Mouse (Mus musculus): ENCODE measurements at regions not wholly inside any gene's neighbourhood (a gene's known extent, or its start where the extent isn't known, plus 50 kb on each side); places are given as distances from the start of the nearest gene placed in this dataset.

DNA sequence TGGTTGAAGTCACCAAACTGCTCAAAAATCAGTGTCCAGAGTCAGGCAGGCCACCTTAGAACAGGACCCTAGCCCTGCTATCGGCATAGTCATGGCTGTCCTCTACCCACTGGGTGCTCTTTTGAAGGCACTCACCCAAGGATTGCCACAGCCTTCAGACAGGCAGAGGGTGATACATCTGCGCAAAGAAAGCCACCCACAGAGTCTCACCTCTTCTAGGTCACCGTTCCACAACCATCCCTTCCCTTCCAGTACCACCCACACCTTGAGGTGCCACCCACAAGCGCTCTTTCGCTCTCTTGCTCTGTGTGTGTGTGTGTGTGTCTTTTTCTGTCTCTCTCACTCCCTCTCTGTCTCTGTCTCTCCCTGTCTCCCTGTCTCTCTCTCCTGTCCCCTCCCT lies 176.5 kb upstream of the Lpp start:
- no peak for DNase-seq (ENCODE audit: low read depth, low spot score)

DNA sequence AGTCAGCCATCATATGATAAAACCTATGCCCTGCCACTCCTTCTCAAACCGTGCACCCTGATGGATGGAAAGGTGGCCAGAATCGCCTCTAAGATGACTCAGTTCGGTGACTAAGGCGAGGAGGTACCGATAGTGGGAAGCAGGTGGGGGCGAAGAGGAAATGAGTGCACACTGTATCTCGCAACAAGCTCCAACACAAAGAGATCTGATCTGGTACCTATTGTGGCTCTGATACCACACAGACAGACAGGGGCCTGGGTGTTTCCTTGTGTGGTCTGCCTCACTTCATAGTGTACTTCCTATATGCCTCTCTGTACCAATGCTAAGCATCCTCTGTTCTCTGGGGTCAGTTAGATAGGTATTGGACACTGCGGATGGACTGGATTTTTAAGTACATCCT lies 178.0 kb upstream of the Lpp start:
- DNase-seq (ENCODE audit: low read depth, low spot score): no peak

DNA sequence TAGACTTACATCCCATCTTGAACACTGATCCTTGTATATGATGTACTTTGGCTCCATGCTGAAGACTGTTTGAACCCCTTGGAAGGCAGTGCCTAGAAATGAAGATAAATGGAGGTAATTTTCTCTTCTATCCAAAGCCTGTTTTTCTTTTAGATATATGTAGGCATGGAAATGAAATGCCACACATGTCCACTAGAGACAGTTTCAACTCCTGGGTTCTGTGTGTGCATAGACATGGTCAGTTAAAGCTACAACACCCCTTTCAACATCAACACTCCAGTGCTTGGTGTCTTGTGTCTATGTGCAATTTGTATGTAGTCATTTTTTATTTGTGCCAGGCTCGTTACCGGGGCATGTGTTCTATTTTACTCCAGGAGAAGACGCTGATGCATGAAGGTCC lies 179.7 kb upstream of the Lpp start:
- peak; percentile 56 for DNase-seq (ENCODE audit: low read depth, low spot score)

DNA sequence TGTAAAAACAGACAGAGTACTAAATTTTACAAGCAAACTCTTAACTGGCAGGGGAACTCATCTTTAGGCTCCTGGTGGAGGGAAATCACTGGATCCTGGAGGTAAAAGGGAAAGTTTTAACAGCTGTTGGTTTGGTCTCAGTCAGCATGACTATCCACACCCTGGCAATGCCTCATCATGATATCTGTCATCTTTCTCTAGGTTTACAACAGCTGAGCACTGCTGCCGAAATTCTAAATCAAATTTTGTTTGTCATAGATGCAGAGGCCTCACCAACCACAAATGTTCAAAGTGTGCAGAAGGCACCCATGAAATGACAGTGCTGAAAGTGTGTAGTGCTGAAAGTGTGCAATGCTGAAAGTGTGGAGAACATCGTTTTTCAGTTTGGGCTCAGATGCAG lies 180.6 kb upstream of the Lpp start:
- no peak for DNase-seq (ENCODE audit: low read depth, low spot score)

DNA sequence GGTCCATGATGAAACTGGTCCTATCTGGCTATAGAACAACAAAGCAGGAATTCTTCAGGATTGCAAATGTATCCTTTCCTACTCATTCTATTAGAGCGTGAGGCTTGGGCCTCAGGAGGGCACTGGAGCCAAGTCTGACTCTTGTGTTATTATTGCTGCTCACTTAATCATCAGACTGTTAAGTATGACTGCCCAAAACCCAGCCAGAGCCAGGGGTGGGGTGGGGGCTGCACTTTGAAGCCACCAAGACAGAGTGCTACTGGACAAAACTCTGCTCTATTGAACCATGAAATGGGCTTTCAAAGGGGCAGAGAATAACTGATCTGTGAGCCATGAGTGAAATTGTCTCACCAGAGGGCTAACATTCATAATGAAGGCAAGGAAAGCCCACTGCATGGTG lies 181.7 kb upstream of the Lpp start:
- no peak for DNase-seq (ENCODE audit: low read depth, low spot score)

DNA sequence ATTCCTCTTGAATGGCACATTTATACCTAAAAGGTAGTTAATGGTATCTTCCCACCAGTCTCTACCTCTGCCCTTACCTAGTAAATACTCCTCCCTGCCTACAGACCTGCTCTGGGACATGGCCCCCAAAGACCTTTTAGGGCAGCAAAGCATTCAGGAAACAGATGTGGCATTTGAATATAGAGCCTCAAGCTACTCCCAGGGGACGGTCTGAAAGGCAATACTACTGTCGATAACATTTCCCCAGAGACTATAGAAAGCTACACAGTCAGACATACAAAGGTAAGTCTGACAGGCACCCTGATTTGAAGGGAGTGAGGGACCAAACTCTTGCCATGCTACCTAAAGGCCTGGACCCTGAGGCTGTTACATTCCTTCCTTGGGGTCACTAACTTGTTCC lies 184.4 kb upstream of the Lpp start:
- DNase-seq (ENCODE audit: low read depth, low spot score): no peak

DNA sequence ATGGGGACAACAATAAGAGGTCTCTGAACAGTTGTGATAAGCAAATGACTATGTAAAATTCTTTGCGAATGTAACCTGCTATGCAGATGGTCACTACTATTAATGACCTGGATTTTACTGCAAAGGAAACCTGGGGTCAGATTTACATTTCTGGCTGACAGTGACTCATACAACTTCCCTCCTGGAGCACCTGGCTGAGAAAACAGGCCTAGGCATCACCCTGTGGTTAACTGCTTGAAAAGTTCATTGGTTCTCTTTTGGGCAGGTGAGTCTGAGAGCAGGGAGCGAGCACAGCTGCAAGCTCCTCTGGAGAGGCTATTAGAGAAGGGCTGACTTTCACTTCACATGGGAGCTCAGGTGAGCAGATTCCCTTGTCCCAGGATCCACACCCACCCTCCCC lies 185.2 kb upstream of the Lpp start:
- no peak for DNase-seq (ENCODE audit: low read depth, low spot score)

DNA sequence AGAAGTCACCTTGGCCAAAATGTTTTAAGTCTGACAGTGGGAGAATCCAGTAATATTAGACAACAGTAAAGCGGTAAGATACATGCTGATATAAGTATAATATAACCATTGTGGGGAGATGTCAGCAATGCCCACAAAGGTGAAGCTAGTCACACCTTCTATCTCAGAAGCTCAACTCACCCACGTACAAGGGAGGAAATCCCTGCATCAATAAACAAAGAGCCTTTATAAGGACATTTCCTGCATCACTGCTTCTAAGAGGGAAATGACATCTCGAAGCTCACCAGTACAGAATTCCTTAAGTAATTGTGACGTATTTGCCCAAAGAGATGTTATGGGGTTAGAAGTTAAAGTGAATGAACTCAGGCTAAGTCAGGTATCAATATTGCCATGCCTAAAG lies 186.3 kb upstream of the Lpp start:
- DNase-seq (ENCODE audit: low read depth, low spot score): no peak

DNA sequence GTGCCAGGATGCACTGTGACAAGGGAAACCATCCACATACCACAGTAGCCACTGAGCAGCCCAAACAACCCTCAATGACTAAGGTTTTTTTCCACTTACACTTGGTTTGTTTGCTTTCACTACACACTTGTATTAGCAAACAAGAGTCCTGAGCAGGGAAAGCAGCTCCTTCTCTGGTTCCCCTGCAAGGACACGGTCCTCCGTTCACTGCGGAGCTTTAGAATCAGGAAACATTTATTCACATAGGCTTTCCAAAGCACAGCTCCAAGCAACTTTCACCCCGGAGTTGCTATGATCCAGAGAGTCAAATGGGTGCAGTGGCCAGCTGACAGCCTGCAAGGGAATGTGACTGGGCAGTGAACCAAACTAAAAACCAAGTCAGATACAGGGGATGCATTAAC lies 186.8 kb upstream of the Lpp start:
- DNase-seq (ENCODE audit: low read depth, low spot score): peak; percentile 71

DNA sequence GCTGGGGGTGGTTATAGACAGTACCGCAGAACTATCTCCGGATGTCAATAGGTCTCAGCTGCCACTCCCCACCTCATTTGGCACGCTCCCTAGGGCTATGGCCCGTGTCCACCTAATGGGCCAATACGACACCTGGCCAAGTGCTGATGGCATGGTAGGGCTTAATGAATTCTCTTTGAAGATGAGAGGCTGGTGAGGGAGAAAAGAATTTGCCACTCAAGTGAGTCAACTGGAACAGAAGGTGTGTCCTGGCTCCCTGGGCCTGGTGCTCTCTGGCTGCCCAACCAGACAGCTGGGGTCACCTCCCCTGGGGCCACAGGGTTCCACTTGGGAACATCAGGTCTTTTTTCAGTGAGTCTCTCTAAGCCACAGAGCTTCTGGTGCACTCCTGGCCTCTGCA lies 187.7 kb upstream of the Lpp start:
- no peak for DNase-seq (ENCODE audit: low read depth, low spot score)

DNA sequence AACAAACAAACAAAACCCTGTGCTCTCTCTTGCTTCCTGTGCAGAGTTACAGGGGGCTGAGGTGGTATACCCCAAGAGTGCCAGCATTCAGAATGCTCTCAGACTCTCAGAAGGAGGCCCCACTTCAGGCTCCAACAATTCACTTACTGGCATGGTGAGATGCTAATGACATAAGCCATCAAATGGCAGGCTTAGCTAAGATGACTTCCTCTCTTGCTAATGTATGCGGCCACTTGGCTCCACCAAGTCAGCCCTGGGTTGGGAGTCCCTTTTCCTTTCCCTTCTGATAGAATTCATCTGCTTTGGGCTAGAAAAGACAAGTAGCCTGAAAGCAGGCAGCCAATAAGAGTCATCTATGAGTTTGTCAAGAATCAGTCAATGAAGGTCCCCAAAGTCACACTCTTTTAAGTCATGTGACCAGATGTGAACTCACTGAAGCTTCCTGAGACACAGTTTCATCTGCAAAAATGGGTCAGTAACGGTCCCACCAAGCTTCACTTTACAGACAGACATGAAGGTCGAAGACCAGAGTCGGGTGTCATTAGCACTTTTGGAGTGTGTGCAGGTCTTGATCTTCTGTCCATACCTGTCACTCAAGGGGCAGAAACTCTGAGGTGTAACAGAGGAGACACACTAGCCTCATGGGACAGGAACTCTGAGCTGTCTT lies 189.1 kb upstream of the Lpp start:
- DNase-seq (ENCODE audit: low read depth, low spot score): no peak

DNA sequence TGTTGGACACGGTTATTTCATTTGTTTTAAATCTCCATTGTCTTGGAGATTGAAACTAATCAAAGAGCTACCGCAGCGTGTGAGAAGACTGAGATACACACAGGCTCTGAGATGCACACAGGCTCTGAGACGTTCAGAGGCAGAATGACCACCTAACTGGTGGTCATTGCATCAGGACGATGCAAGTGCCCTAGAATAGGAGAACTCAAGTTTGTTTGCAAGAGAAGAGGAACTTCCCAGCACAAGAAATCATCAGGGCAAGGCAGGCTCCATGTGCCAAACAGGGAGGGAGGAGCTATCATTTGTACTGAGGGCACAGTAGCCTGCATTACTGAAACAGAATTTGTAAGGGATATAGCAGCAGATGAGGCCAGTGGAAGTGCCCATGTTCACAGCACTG lies 190.7 kb upstream of the Lpp start:
- no peak for DNase-seq (ENCODE audit: low read depth, low spot score)

DNA sequence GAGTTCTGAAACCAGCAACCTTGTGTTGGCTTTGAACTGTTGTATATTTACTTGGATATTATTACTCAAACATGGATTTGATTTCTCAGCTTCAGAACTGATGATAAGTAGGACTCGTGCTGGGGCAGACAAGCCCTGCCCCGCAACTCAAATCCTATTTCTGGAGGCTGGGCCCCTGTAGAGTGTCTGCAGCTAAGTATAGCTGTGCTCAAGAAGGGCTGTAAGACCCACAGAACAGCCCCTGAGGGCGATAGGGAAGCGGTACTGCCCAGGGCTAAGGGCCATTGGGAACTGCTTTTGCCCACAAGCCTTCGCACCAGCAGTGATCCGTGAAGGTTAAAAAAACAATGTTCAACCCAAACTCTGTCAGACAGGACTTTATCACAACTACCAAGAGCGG lies 191.9 kb upstream of the Lpp start:
- DNase-seq (ENCODE audit: low read depth, low spot score): no peak

DNA sequence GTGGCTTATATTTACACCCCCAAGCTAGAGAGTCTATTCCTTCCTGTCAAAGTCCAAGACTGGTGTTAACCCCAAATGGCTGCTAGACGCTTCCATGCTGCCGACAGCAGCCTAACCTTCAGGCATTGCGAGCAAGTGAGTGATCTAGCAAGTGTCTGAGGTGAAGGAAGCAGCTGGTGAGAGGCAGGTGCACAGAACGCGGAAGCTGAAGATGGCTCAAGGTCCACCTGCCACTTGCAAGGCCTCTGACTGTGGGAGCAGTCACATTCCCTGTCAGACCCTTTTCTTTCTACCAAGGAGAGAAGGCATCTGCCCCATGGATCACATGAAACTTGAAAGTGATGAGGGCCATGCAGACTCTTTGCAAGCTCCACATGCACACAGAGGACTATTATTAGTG lies 193.1 kb upstream of the Lpp start:
- DNase-seq (ENCODE audit: low read depth, low spot score): no peak

DNA sequence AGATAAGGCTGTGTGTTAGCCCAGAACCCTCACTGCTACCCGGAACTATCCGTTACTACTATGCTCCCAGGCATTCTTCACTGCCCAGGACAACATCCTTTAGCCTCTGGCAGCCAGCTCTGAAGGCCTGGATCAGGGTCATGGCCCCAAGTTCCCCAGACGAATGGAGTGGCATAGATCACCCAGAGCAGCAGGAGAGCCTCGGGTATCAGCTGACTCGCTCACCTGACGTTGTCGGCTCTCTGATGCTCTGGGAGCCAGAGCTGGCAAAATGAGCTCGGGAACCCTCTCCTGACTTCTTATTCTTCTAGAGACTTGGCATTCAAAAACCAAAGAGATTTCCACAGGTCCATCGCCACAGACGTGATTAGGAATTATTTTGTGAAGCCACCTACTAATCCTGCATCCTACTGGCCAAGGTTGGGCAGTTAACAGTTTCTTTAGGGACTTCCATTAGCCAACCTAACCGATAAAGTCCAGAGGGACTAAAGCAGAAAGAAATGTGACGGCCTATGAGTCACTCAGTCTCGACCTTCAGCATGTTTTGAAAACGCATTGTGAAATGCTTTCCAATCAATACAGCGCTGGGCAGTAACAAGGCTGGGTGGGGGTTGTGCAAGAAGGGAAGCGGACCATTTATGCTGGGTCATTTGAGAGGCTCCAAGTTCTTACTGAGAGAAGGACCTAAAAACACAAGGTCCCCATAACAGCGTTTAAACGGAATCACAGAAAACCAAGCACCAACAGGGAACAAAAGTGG lies 193.7 kb upstream of the Lpp start:
- DNase-seq (ENCODE audit: low read depth, low spot score): no peak

DNA sequence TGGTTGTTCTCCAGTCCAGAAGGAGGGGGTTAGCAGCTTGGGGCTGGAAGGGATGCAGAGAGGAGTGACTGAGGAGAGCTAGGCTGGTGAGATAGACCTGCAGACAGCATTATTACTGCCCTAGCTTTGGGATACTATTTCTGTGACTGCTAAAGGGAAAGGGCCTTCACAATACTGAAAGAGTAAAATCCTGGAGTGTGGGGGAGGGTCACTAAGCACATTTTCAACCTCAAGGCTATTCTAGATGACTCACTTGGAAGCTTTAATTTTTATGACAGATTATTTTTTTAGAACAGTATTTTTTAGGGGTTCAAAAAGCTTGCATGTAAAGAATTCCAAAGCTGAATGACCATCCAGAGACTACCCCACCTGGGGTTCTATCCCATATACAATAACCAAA lies 195.0 kb upstream of the Lpp start:
- peak; percentile 77 for DNase-seq (ENCODE audit: low read depth, low spot score)

DNA sequence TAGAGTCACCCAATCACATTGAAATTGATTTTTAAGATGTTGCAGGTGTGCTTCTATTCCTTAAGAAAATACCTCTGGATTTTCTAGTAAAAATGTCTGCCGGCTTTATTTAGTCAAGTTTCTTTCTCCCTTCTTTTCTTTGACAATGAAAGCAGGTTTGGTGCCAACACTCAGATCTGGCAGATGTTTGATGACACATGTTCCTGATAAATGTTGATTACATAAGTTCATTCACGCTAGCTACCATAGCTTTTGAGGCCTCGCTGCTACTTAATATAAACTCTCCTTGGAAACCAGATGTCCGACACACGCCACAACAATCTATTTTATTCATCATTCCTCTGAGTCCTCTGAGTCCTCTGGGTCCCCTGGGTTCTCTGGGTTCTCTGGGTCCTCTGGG lies 195.7 kb upstream of the Lpp start:
- peak; percentile 57 for DNase-seq (ENCODE audit: low read depth, low spot score)

DNA sequence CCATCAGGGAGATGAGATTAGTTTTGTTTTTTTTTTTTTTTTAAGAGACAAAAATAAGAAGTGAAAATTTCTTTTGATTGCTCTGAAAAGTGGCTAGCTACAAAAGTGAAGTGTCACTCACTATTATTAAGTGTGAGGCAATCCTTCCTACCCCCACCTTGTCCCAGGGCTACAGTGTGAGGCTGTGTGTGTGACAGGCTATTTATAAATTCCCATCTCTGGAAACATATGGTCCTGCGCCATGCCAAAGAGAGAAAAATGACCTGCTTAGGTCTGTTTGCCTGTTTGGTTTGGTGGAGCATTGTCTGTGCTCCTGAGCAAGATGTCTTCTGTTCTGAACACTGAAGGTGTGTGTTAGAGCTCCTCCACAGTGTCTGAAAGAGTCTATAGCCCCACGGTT lies 199.4 kb upstream of the Lpp start:
- DNase-seq (ENCODE audit: low read depth, low spot score): no peak

DNA sequence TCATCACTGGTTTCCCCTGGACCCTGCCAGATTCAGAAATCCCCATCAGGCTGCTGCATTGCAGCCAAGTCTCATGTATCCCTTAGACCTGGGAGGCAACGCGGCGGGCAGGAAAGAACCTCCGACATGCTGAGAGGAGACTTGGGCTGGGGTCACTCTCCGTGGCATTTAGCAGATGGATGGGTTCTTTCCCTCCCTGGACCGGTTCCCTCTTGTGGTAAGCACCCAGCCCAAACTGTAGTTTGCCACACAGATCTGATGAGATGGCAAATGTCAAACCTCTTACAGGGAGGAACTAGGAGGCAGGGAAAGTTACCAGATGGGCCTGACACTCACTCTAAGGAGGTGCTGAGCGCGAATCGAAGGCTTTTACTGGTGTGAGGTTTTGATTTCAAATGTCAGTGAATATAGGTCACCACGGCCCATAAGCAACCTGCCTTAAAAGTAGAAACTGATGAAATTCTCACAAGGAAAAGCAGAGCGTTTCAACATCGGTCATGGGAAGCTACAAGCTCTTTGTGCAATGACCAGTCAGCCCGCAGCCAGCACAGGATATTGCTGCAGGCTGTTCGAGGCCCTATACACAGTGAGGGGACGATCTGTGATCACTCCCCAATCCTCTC lies 199.9 kb upstream of the Lpp start:
- no peak for DNase-seq (ENCODE audit: low read depth, low spot score)

DNA sequence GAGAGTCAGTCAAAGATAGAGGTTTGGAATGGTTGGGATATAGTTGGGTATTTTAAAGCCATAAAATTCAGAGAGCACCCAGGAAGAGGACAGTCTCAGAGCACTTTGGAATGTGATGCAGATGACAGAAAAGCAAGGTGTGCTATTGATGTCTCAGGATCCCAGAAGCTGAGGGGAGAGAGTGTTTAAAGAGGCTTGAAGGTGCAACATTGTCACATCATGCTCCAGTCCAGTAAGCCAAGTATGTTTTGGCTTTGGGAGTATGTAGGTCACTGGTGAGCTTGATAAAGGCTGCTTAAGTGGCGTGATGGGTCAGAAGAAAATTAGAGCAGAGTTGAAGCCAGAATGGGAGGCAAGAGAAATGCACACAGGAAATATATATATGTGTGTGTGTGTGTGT lies 201.3 kb upstream of the Lpp start:
- no peak for DNase-seq (ENCODE audit: low read depth, low spot score)

DNA sequence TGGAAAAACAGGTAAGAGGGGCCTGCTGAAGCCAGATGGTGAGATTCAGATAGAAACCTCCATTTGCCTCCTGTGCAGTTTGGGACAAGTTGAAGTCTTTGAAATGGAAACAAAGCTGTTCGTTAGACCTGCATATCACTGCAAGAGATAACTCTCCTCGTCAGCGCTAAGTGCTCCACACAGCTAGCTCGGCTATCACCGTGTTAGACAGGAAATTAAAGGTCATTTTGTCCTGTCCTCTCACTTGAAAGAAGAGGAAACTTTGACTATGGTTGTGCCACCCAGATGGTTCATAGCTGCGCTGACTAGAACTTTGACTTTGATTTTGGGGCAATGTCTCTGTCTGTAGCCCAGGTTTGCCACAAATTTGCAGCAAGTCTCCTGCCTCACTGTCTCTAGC lies 198.5 kb upstream of the Bcl6 start:
- DNase-seq (ENCODE audit: low read depth, low spot score): no peak

DNA sequence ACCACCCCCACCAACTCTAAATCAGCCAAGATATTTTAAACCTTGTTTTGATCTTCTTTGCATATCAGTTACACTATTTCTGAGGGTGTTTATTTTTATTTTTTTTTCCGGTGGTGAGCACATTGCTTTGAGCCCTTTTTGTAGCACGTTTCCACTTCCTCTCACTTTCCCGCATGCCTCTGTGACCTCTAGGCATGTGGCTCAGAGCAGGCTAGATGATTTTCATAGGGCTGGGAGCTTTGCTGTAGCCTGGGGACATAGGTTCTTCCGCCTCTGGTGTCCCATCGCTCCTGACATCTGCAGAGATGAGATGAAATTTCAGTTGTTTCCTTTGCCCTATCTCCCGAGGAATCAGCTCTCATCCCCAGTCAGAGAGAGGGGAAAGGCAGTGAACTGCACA lies 197.3 kb upstream of the Bcl6 start:
- DNase-seq (ENCODE audit: low read depth, low spot score): no peak

DNA sequence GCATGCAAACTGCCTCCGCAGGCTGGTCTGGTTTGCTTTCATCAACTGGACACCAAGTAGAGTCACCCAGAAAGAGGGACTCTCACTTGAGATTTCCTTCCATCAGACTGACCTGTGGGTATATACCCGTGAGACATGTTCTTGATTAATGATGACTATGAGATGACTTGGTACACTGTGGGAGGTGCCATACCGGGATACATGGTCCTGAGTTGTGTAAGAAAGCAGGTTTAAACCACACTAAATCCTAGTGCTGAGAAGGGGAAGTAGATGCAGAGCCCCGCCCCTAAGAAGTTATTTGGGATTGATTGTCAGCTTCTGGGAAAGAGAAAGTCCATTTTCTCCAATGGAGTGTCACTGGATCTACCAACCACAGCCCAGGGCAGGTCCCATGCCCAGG lies 196.2 kb upstream of the Bcl6 start:
- DNase-seq (ENCODE audit: low read depth, low spot score): peak; percentile 60
